Mouse (Mus musculus): ENCODE results near the gene Cpxm2. TPM values are rescaled to one million over a fixed set of nuclear protein-coding genes. Genes with fewer than 3 reads are reported as not detected.

The Cpxm2 gene
- polyA plus RNA-seq, 1 experiment from 2014 or later: 0.32 TPM

DNA sequence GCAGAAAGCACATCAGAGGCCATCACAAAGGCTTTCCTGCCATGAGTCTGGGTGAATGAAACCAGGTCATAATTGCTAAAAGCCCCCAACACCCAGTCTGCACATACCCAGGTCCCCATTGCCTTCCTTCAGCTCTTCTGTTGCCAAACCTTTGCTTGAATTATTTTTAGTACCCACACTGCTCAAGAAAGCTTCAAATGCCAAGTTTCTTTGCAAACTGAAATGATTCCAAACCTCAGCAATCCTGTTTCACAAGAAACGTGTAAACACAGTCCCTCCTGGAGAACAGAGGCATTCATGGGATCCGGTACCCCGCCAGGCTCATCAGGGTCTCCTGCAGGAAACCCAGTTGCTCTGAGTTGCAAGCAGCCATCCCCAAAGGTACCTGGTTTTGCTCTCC lies 161.7 kb downstream of the Cpxm2 start:
- H3K27ac ChIP-seq: no peak overlapping the region
- H3K36me3 ChIP-seq (replicated peaks): no peaks in the 10 kb centered on the region
- H3K27me3 ChIP-seq (ENCODE audit: poor library complexity, severe bottlenecking): no peaks in the 10 kb centered on the region
- H3K4me1 ChIP-seq: peaks cover 5% of the 10 kb centered on the region
- peaks cover 6% of the 10 kb centered on the region; the same call in 1 of the 2 replicates for H3K9me3 ChIP-seq
- WGBS: 72% methylated on average over 3 of the region's 3 CpGs
- no peak for DNase-seq (ENCODE audit: extremely low spot score, low spot score)
- no peak overlapping the region for H3K4me3 ChIP-seq

DNA sequence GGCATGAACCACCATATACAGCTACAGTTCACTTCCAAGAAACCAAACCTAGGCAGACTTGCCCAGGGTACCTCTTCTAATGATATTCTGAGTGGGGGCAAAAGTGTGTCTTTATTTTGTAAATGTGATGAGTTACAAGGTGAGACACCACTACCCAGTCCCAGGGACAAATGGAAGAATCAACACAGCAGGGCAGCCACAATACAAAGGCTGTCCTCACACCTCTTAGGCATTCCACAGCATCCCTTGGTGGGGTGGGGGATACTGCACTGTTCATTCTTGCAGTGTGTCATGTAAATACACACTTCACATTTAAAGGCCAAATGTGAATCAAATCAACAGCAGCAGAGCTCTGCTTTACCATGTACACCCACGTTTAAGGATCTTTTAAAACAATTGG lies 162.3 kb downstream of the Cpxm2 start:
- peaks cover 5% of the 10 kb centered on the region for H3K4me1 ChIP-seq
- DNase-seq (ENCODE audit: extremely low spot score, low spot score): no peak
- no peaks in the 10 kb centered on the region for H3K27me3 ChIP-seq (ENCODE audit: poor library complexity, severe bottlenecking)
- H3K9me3 ChIP-seq: peaks cover 6% of the 10 kb centered on the region; the same call in 1 of the 2 replicates
- H3K27ac ChIP-seq: no peak overlapping the region
- H3K36me3 ChIP-seq (replicated peaks): no peaks in the 10 kb centered on the region
- 67% methylated on average over 1 of the region's 1 CpGs for WGBS
- no peak overlapping the region for H3K4me3 ChIP-seq

DNA sequence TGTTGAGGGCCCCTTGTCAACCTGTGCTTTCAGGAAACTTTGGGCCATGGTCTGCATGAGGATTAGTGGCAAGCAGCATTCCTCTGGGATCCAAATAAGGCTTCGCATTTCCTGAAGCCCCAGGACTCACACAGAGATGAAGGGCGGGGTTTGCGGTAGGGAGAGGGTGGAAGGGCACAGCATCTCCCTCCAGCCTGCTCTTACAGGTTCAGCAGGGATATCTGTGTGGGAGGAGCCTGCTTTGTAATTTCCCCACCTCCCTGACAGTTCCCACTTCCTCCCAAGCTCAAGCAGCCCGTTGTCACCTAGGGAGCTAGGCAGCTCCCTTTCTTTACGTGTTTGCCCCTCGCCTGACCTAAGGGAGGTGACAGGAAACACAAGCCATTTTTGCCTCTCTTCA lies 165.5 kb downstream of the Cpxm2 start:
- H3K4me3 ChIP-seq: no peak overlapping the region

More for the DNA sequence above, 165.5 kb downstream of the Cpxm2 start:
- WGBS: 33% methylated on average over 6 of the region's 6 CpGs
- H3K9me3 ChIP-seq: no peaks in the 10 kb centered on the region
- no peak for DNase-seq (ENCODE audit: extremely low spot score, low spot score)
- peaks cover 5% of the 10 kb centered on the region for H3K4me1 ChIP-seq
- no peak overlapping the region for H3K27ac ChIP-seq
- no peaks in the 10 kb centered on the region for H3K27me3 ChIP-seq (ENCODE audit: poor library complexity, severe bottlenecking)
- H3K36me3 ChIP-seq (replicated peaks): no peaks in the 10 kb centered on the region

Other genes starting within 250 kb of the Cpxm2 start
- 0.02 TPM in 1 of 2 replicates, not detected in the other for gene Gpr26, start 188.3 kb downstream of the Cpxm2 start, polyA plus RNA-seq (2016; fragmentation: Nextera tagmentation; extraction: Ambion mirVana)
- gene Chst15, start 162.5 kb upstream of the Cpxm2 start, polyA plus RNA-seq (2016; fragmentation: Nextera tagmentation; extraction: Ambion mirVana): 9.2 and 9.7 TPM in 2 replicates